Mouse (Mus musculus) intestine, embryonic 16.5 days (tissue): ENCODE measurements around the gene Lmna. TPM values are rescaled to one million over a fixed set of nuclear protein-coding genes. Genes with fewer than 3 reads are reported as not detected.

Source experiments
- ATAC-seq: fragments of 200-750 bp; cut with Nextera tagmentation; 2 replicates; pipeline ENCODE4 v1.8.0; 2017; ENCODE audit warnings: moderate TSS enrichment, moderate library complexity
- H3K27ac ChIP-seq: fragments of 300-500 bp; sonication (generic); 2 replicates; pipeline ENCODE4 v1.5.1; 2014; ENCODE audit warnings: mild to moderate bottlenecking, low read length
- H3K27me3 ChIP-seq: fragments of 300-500 bp; sonication (generic); replicated peaks from 2 replicates; pipeline ENCODE4 v1.6.1; 2014; ENCODE audit warnings: low read length, control low read depth, mixed read lengths; ENCODE audit not compliant: control insufficient read depth, insufficient read depth
- H3K36me3 ChIP-seq: fragments of 300-500 bp; sonication (generic); 2 replicates; pipeline ENCODE4 v1.6.1; 2014; ENCODE audit warnings: low read length, control low read depth; ENCODE audit not compliant: control insufficient read depth, insufficient read depth
- H3K4me1 ChIP-seq: fragments of 300-500 bp; sonication (generic); 2 replicates; pipeline ENCODE4 v1.6.1; 2014; ENCODE audit warnings: low read length, control low read depth, mixed read lengths; ENCODE audit not compliant: control insufficient read depth, insufficient read depth
- H3K4me2 ChIP-seq: fragments of 300-500 bp; sonication (generic); 2 replicates; pipeline ENCODE4 v1.6.1; 2014; ENCODE audit warnings: low read depth, low read length, control low read depth
- H3K4me3 ChIP-seq: fragments of 300-500 bp; sonication (generic); 2 replicates; pipeline ENCODE4 v1.5.1; 2014; ENCODE audit warnings: mild to moderate bottlenecking, low read length
- H3K9ac ChIP-seq: fragments of 300-500 bp; sonication (generic); 2 replicates; pipeline ENCODE4 v1.6.1; 2014; ENCODE audit warnings: low read depth, low read length
- H3K9me3 ChIP-seq: fragments of 300-500 bp; sonication (generic); 2 replicates; pipeline ENCODE4 v1.6.1; 2016; ENCODE audit warnings: low read length, control low read depth; ENCODE audit not compliant: control insufficient read depth
- WGBS: fragments of 180-500 bp; shearing (Covaris S2); extraction: QIAGEN DNeasy Blood & Tissue Kit; methylation state at CpG from one replicate; pipeline ENCODE4 v1.1.7; 2014; 5-methylcytosine and 5-hydroxymethylcytosine counted together
- microRNA counts: library from miRNA; unstranded; fragments of <30 nt; microRNA quantifications from one replicate; lab custom pipeline; 2016
- microRNA-seq: library from miRNA; unstranded; fragments of <30 nt; microRNA quantifications from one replicate; pipeline ENCODE4, GENCODE M21; 2016
- polyA plus RNA-seq: library from polyadenylated mRNA; unstranded; fragments of >200 nt; fragmentation: Nextera tagmentation; extraction: Ambion mirVana; gene quantifications from 2 replicates; pipeline ENCODE4 v1.2.1, GENCODE M21; 2015

The Lmna gene
- polyA plus RNA-seq, 1 experiment from 2014 or later, result 127 TPM

- WGBS, result 25% methylated on average over 27 of the region's 27 CpGs
- peaks cover 2% of the 10 kb centered on the region; the same call in 1 of the 2 replicates for H3K36me3 ChIP-seq
- ATAC-seq, result peak; percentile 25
- H3K27ac ChIP-seq, result no peak overlapping the region; the same call in 1 of the 2 replicates
- H3K9me3 ChIP-seq, result no peaks in the 10 kb centered on the region
- peak overlapping the region; percentile 39 for H3K4me2 ChIP-seq
- H3K4me1 ChIP-seq, result peaks cover 21% of the 10 kb centered on the region
- no peak overlapping the region; the same call in 1 of the 2 replicates for H3K9ac ChIP-seq
- 0 out of 2 replicates have a peak overlapping the region, but pooled peaks have one; percentile 11 for H3K4me3 ChIP-seq
- no peaks in the 10 kb centered on the region for H3K27me3 ChIP-seq
These were observed 69.0 kb downstream of the Lmna start for GRCm38 (mm10) chr3:88440500-88441381.

- ATAC-seq, result no peak
- Histone ChIP-seq H3K27me3 (no peaks in the 10 kb centered on the region), H3K9me3 (no peaks in the 10 kb centered on the region), H3K27ac (no peak overlapping the region), H3K4me3 (no peak overlapping the region), H3K9ac (no peak overlapping the region), H3K36me3 (peaks cover 2% of the 10 kb centered on the region; the same call in 1 of the 2 replicates), H3K4me1 (peaks cover 21% of the 10 kb centered on the region), H3K4me2 (no peak overlapping the region)
- WGBS, result 67% methylated on average over 4 of the region's 4 CpGs
These were observed 70.2 kb downstream of the Lmna start for GRCm38 (mm10) chr3:88439582-88439981.

- no peak overlapping the region for H3K4me3 ChIP-seq
- ATAC-seq, result no peak
- H3K27me3 ChIP-seq, result no peaks in the 10 kb centered on the region
- no peaks in the 10 kb centered on the region; the same call in 1 of the 2 replicates for H3K9me3 ChIP-seq
- H3K27ac ChIP-seq, result no peak overlapping the region
- H3K36me3 ChIP-seq, result peaks cover 2% of the 10 kb centered on the region; the same call in 1 of the 2 replicates
- no peak overlapping the region for H3K9ac ChIP-seq
- H3K4me2 ChIP-seq, result no peak overlapping the region
- peaks cover 16% of the 10 kb centered on the region for H3K4me1 ChIP-seq
- 69% methylated on average over 10 of the region's 10 CpGs for WGBS
These were observed 72.3 kb downstream of the Lmna start for GRCm38 (mm10) chr3:88437454-88437853.

- peak overlapping the region; percentile 44 for H3K9ac ChIP-seq
- H3K4me2 ChIP-seq, result peak overlapping the region; percentile 58
- peak; percentile 53 for ATAC-seq
- 21% methylated on average over 29 of the region's 29 CpGs for WGBS
- no peaks in the 10 kb centered on the region; the same call in 1 of the 2 replicates for H3K9me3 ChIP-seq
- no peaks in the 10 kb centered on the region for H3K27me3 ChIP-seq
- no peak overlapping the region for H3K27ac ChIP-seq
- H3K4me1 ChIP-seq, result peaks cover 16% of the 10 kb centered on the region
- H3K36me3 ChIP-seq, result peaks cover 2% of the 10 kb centered on the region; the same call in 1 of the 2 replicates
- peak overlapping the region; percentile 36 for H3K4me3 ChIP-seq
These were observed 73.2 kb downstream of the Lmna start for GRCm38 (mm10) chr3:88436395-88437201.

GRCm38 (mm10) chr3:88435515-88435914, 74.2 kb downstream of the Lmna start:
- peaks cover 2% of the 10 kb centered on the region; the same call in 1 of the 2 replicates for H3K36me3 ChIP-seq
- no peak overlapping the region for H3K9ac ChIP-seq
- peaks cover 7% of the 10 kb centered on the region for H3K4me1 ChIP-seq
- no peak overlapping the region for H3K27ac ChIP-seq
- no peak overlapping the region for H3K4me2 ChIP-seq
- H3K4me3 ChIP-seq, result no peak overlapping the region
- H3K9me3 ChIP-seq, result no peaks in the 10 kb centered on the region; the same call in 1 of the 2 replicates
- 68% methylated on average over 10 of the region's 10 CpGs for WGBS
- H3K27me3 ChIP-seq, result no peaks in the 10 kb centered on the region
- no peak for ATAC-seq

MicroRNAs within 50 kb of the gene (microRNA counts, 519-probe panel; counts per million panel counts)
- microRNA mmu-miR-1905 (lab: Ali Mortazavi, UCI), result 35.7 counts per million

Small RNAs within 50 kb of the gene (microRNA-seq; reads per million reads assigned to microRNA genes)
- not detected for gene Mir1905
- not detected for gene Mir7011

Other genes with a start within 250 kb of the Lmna start
- 0.81 TPM in 1 of 2 replicates, not detected in the other for gene Gm38392, start 222.7 kb downstream of the Lmna start, polyA plus RNA-seq
- gene Tsacc, start 213.0 kb downstream of the Lmna start, polyA plus RNA-seq, result 9.7 and 10.8 TPM in 2 replicates
- gene Cct3, start 212.8 kb downstream of the Lmna start, polyA plus RNA-seq, result 470 and 510 TPM in 2 replicates
- 365 and 416 TPM in 2 replicates for gene Glmp, start 184.9 kb downstream of the Lmna start, polyA plus RNA-seq
- 23.8 and 29.4 TPM in 2 replicates for gene Tmem79, start 173.8 kb downstream of the Lmna start, polyA plus RNA-seq
- gene Smg5, start 173.7 kb downstream of the Lmna start, polyA plus RNA-seq, result 34.2 and 34.7 TPM in 2 replicates
- gene Paqr6, start 145.4 kb downstream of the Lmna start, polyA plus RNA-seq, result 4.4 and 5.1 TPM in 2 replicates
- 2.2 and 5.3 TPM in 2 replicates for gene Bglap3, start 137.2 kb downstream of the Lmna start, polyA plus RNA-seq
- not detected in 2 replicates for gene Bglap2, start 131.3 kb downstream of the Lmna start, polyA plus RNA-seq
- gene Bglap, start 125.5 kb downstream of the Lmna start, polyA plus RNA-seq, result 0.69 TPM in 1 of 2 replicates, not detected in the other
- gene Pmf1, start 99.6 kb downstream of the Lmna start, polyA plus RNA-seq, result 112 and 129 TPM in 2 replicates
- gene Slc25a44, start 84.8 kb downstream of the Lmna start, polyA plus RNA-seq, result 20.4 and 21.8 TPM in 2 replicates
- 60.9 and 71.1 TPM in 2 replicates for gene Sema4a, start 48.8 kb downstream of the Lmna start, polyA plus RNA-seq
- 6.5 and 7.3 TPM in 2 replicates for gene Mex3a, start 22.4 kb upstream of the Lmna start, polyA plus RNA-seq
- 102 and 109 TPM in 2 replicates for gene Rab25, start 38.3 kb upstream of the Lmna start, polyA plus RNA-seq
- 244 and 256 TPM in 2 replicates for gene Lamtor2, start 43.1 kb upstream of the Lmna start, polyA plus RNA-seq
- 37.2 and 38.9 TPM in 2 replicates for gene Ubqln4, start 43.8 kb upstream of the Lmna start, polyA plus RNA-seq
- 371 and 377 TPM in 2 replicates for gene Ssr2, start 65.9 kb upstream of the Lmna start, polyA plus RNA-seq
- 41.5 and 43.7 TPM in 2 replicates for gene Arhgef2, start 96.0 kb upstream of the Lmna start, polyA plus RNA-seq
- not detected in 2 replicates for gene Rxfp4, start 143.2 kb upstream of the Lmna start, polyA plus RNA-seq
- 61.1 and 61.5 TPM in 2 replicates for gene Khdc4, start 175.8 kb upstream of the Lmna start, polyA plus RNA-seq
- 48.9 and 50.3 TPM in 2 replicates for gene Rit1, start 206.9 kb upstream of the Lmna start, polyA plus RNA-seq